Mouse (Mus musculus): ENCODE measurements around the gene Gabrp. TPM values are rescaled to one million over a fixed set of nuclear protein-coding genes. Genes with fewer than 3 reads are reported as not detected.

Gene Gabrp
- total RNA-seq (2023): not detected

DNA sequence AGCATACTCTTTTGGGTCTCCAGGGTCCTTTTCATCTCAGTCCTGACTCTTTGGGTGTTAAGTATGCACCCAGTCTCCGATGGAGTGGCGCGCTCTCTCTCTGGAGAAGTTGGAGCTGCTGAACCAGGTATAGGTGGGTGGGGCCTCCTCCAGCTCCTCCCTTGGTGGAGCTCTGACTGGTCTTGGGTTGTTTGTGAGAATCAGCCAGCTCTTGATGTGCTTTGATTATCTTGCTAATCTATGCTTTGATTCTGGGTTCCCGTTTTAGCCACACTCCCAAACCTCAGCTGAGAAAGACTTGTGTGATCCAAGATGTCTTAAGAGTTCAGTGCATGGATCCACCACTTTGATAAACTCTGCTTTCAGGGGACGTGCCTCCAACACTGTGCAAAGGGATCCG lies at the start of gene Gabrp:
Gene Gabrp, minus strand, starts transcription at position 101 of the 400 bp plus-strand sequence.

DNA sequence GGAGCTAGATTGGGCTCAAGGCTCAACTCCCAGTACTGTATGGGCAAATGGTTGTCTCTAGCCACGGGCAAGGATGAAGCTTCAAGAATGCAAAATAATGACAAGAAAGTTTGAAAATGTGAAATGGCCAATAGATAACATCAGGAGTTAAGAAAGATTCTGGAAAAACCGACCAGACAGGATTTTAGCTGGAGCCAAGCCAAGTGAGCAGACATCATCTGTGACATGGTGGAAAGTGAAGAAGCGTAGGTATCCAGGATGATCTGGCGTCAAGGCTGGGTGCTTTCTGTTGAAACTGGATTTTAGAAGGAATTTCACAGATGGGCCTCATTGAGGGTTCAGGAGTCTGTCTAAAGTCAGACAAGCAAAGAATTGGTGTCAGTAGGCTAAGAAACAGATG lies 20.2 kb upstream of the Gabrp start, which contains the start of gene D130052B06Rik:
Gene D130052B06Rik, plus strand, starts transcription at position 317 of the 400 bp plus-strand sequence.

DNA sequence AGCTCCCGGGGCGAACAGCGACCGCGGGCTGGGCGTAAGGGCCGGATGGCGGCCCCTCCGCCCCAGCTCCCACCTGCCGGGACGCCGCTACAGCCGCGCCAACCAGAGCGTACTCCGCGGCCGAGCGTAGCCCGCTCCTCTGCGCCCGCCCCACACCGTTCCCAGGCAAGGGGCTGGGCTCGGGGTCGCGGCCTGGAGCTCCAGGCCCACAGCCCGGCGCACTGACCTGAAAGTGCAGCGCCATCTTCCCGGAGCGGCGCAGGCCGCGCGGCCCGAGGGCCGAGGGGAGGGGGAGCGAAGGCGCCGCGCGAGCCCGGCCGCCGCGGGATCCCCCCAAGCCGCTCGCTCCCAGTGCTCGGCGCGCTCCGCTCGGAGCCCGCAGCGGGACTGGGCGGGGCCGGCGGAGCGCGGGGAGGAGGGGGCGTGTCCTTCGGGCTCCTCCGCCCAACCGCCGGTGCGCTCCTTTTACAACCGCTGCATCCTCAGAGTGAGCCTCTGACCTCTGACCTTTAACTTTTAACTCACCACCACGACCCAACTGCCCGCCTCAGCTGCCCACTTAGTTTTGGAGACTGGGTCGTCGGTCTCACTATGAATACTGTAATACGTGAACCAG lies 65.3 kb downstream of the Gabrp start, which contains the start of gene Ranbp17:
Gene Ranbp17, minus strand, starts transcription at position 371 of the 616 bp plus-strand sequence.

Other genes with a start within 250 kb of the Gabrp start
- gene Ranbp17, start 65.2 kb downstream of the Gabrp start, total RNA-seq (2023): 1 to 10 TPM; 1.6 to 2.0 TPM
- gene D130052B06Rik, start 20.3 kb upstream of the Gabrp start, total RNA-seq (2023): not detected